Mouse (Mus musculus) cerebellum, adult 2 months (tissue): ENCODE measurements around the gene Zbtb7b.

Source experiments
- CTCF ChIP-seq: fragments of 200-500 bp; IDR thresholded peaks from 2 replicates; pipeline ENCODE4 v1.5.1; 2011; ENCODE audit warnings: low read depth, mild to moderate bottlenecking, control low read depth, low read length, moderate library complexity, borderline replicate concordance; ENCODE audit not compliant: insufficient read depth
- POLR2A ChIP-seq: fragments of 200-500 bp; IDR thresholded peaks from 2 replicates; pipeline ENCODE4 v1.6.1; 2011; ENCODE audit warnings: low read length, control low read depth, borderline replicate concordance; ENCODE audit not compliant: insufficient read depth

- TF ChIP-seq CTCF, result no peak
- TF ChIP-seq POLR2A, result no peak
Observed at GRCm38 (mm10) chr3:89361675-89362074, 32.9 kb downstream of the Zbtb7b start, which contains the start of gene Dcst2.
